In the genomic region with DNA sequence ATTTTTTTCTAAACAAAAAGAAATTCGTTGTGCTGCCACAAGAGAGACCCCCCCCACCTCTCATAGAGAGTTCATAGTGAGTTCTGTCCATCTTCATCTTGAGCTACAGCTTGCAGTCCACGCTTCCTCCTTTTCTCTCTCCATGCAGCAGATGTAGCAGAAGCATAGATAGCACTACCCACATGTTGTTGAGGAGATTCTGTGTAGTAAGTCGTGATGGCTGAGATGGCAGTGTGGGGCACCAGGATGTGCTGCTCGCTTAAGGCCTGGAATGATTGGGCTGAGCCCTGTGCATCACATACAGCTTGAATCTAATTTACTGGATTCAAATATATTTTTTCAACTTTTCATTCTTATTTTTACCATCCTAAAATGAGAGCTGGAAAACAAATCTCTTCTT, we compare ENCODE assay signal across 31 mouse cellular contexts.
"Had no signal": no experiment of that assay in that cellular context is flagged by ENCODE, and none has a peak within 500 bp of the region (broad histone marks: within the 10 kb centered on the region; RNA-seq: fewer than 3 reads in every experiment).

No protein-coding gene starts in this region.

- H3K4me3 ChIP-seq: limb, embryonic 10.5 days; limb, embryonic 12.5 days; limb, embryonic 13.5 days; limb, embryonic 15.5 days; liver, embryonic 12.5 days; liver, embryonic 13.5 days; liver, embryonic 15.5 days; lung, embryonic 15.5 days; megakaryocyte, embryonic 14.5 days; midbrain, embryonic 10.5 days; midbrain, embryonic 12.5 days; midbrain, embryonic 13.5 days; midbrain, embryonic 15.5 days; myocyte; neural tube, embryonic 12.5 days had no signal

- ATAC-seq: liver, embryonic 12.5 days; liver, postnatal 0 days; lung, postnatal 0 days; midbrain, embryonic 13.5 days; midbrain, embryonic 15.5 days; midbrain, embryonic 16.5 days had no signal

- H3K27me3 ChIP-seq: limb, embryonic 12.5 days; limb, embryonic 13.5 days; limb, embryonic 15.5 days; liver, embryonic 12.5 days; liver, embryonic 13.5 days; liver, embryonic 15.5 days; lung, embryonic 15.5 days; megakaryocyte, embryonic 14.5 days; midbrain, embryonic 12.5 days; midbrain, embryonic 13.5 days; midbrain, embryonic 15.5 days; neural tube, embryonic 12.5 days had no signal

- H3K4me1 ChIP-seq: limb, embryonic 10.5 days; limb, embryonic 12.5 days; limb, embryonic 13.5 days; limb, embryonic 15.5 days; liver, embryonic 12.5 days; liver, embryonic 13.5 days; liver, embryonic 15.5 days; lung, embryonic 15.5 days; megakaryocyte, embryonic 14.5 days had no signal

- H3K9me3 ChIP-seq: limb, embryonic 10.5 days; limb, embryonic 12.5 days; limb, embryonic 13.5 days; limb, embryonic 15.5 days; liver, embryonic 12.5 days; liver, embryonic 13.5 days; liver, embryonic 15.5 days; lung, embryonic 15.5 days; megakaryocyte, embryonic 14.5 days; midbrain, embryonic 10.5 days; midbrain, embryonic 12.5 days; midbrain, embryonic 13.5 days; midbrain, embryonic 15.5 days; neural tube, embryonic 12.5 days had no signal

- H3K36me3 ChIP-seq: limb, embryonic 10.5 days; limb, embryonic 12.5 days; limb, embryonic 13.5 days; limb, embryonic 15.5 days; liver, embryonic 12.5 days; liver, embryonic 13.5 days; liver, embryonic 15.5 days; lung, embryonic 15.5 days; midbrain, embryonic 10.5 days; midbrain, embryonic 12.5 days; midbrain, embryonic 13.5 days; midbrain, embryonic 15.5 days; neural tube, embryonic 12.5 days had no signal

- H3K27ac ChIP-seq: limb, embryonic 10.5 days; limb, embryonic 12.5 days; limb, embryonic 13.5 days; limb, embryonic 15.5 days; liver, embryonic 12.5 days; liver, embryonic 13.5 days; liver, embryonic 14.5 days; liver, embryonic 15.5 days; lung, embryonic 15.5 days; macrophage; midbrain, embryonic 10.5 days; midbrain, embryonic 12.5 days; midbrain, embryonic 13.5 days; midbrain, embryonic 15.5 days; neural tube, embryonic 12.5 days had no signal

- H3K9ac ChIP-seq: limb, embryonic 12.5 days; limb, embryonic 13.5 days; limb, embryonic 15.5 days; liver, embryonic 12.5 days; liver, embryonic 13.5 days; liver, embryonic 14.5 days; liver, embryonic 15.5 days; liver, postnatal 0 days; lung, embryonic 14.5 days; lung, embryonic 15.5 days; midbrain, embryonic 12.5 days; midbrain, embryonic 13.5 days; midbrain, embryonic 15.5 days; neural tube, embryonic 12.5 days had no signal

- H3K4me2 ChIP-seq: limb, embryonic 12.5 days; limb, embryonic 13.5 days; limb, embryonic 15.5 days; liver, embryonic 11.5 days; liver, embryonic 12.5 days; liver, embryonic 13.5 days; liver, embryonic 15.5 days; lung, embryonic 14.5 days; lung, embryonic 15.5 days; midbrain, embryonic 11.5 days; midbrain, embryonic 12.5 days; midbrain, embryonic 13.5 days; midbrain, embryonic 15.5 days; neural tube, embryonic 12.5 days had no signal

- DNase-seq: left cerebral cortex, postnatal 4 days; liver; liver, embryonic 13.5 days; liver, postnatal 0 days; lung, adult 18-20 months; lung, adult 2 months; lung, embryonic 14.5 days; lung, postnatal 10 days; lung, postnatal 14 days; lung, postnatal 36 days; lung, postnatal 4 days had no signal
